Mouse (Mus musculus): Measurements from ENCODE around the gene Selenok. TPM values are rescaled to one million over a fixed set of nuclear protein-coding genes. Genes with fewer than 3 reads are reported as not detected.

The Selenok gene
- polyA plus RNA-seq (2012; ENCODE audit: insufficient read depth, insufficient read length, missing spikeins): 214 and 249 TPM in 2 replicates

- H3K4me1 ChIP-seq (ENCODE audit: control insufficient read depth, insufficient read depth, low read length): peaks cover 39% of the 10 kb centered on the region
- peak within 1 kb of the TSS; percentile 87 for H3K27ac ChIP-seq (ENCODE audit: insufficient read depth, low read depth, low read length)
- H3K4me3 ChIP-seq (ENCODE audit: insufficient read depth, low read length): peak within 1 kb of the TSS; percentile 79
- TF ChIP-seq POLR2A (IDR thresholded peaks at IDR 0.05; ENCODE audit: borderline replicate concordance, low read depth, low read length): peak; percentile 84; the same call in 1 of the 2 replicates
- TF ChIP-seq CTCF (IDR thresholded peaks at IDR 0.05; ENCODE audit: low read depth, low read length): no peak
Observed at GRCm38 (mm10) chr14:29968075-29968821, at the start of gene Selenok. TSS of gene Selenok (plus strand) at chr14:29968308.

- H3K27ac ChIP-seq (ENCODE audit: insufficient read depth, low read depth, low read length): no peak overlapping the region
- TF ChIP-seq POLR2A (IDR thresholded peaks at IDR 0.05; ENCODE audit: borderline replicate concordance, low read depth, low read length): no peak
- TF ChIP-seq CTCF (IDR thresholded peaks at IDR 0.05; ENCODE audit: low read depth, low read length): no peak
- no peaks in the 10 kb centered on the region for H3K4me1 ChIP-seq (ENCODE audit: control insufficient read depth, insufficient read depth, low read length)
- no peak overlapping the region for H3K4me3 ChIP-seq (ENCODE audit: insufficient read depth, low read length)
Observed at GRCm38 (mm10) chr14:29928966-29929365, 39.1 kb upstream of the Selenok start.

DNA sequence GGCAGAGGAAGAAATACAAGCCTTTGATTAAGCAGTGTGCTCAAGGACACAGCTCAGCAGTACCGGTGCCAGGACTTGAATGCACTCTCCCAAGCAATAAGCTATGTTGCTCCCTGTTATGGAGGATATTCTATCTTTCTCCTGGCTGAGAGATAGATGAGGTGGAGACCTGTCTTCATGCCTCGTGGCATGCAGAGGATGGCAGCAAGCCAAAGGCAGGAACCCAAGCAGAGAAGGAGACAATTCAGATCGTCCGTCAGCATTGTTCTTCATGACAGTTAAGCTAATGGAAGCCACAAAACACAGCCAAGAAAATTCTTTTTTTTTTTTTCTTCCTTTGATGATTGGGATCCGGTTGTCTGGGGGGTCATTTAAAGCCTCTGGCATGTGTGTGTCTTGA lies 32.6 kb upstream of the Selenok start:
- Histone ChIP-seq H3K4me3 (ENCODE audit: insufficient read depth, low read length) (no peak overlapping the region), H3K27ac (ENCODE audit: insufficient read depth, low read depth, low read length) (no peak overlapping the region), H3K4me1 (ENCODE audit: control insufficient read depth, insufficient read depth, low read length) (no peaks in the 10 kb centered on the region)
- TF ChIP-seq POLR2A (IDR thresholded peaks at IDR 0.05; ENCODE audit: borderline replicate concordance, low read depth, low read length): no peak
- TF ChIP-seq CTCF (IDR thresholded peaks at IDR 0.05; ENCODE audit: low read depth, low read length): no peak

DNA sequence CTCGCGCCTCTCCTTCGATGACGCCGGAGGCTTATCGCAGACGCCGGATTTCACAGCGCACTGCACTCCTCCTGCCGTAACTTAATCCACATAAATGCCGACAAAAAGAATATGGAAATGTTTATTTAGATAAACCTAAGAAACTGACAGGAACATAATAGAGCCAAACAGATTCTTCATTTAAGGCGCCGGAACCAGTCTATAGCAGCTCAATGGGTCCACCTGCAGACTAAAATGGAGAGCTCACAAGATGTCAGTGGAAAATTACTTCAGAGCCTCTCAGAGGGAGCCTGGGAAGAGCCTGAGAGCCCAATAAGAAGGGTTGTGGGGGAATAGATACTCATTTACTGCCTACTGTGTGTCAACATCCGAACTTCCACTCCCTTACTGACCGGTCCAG lies 30.6 kb upstream of the Selenok start:
- TF ChIP-seq POLR2A (IDR thresholded peaks at IDR 0.05; ENCODE audit: borderline replicate concordance, low read depth, low read length) (no peak), CTCF (IDR thresholded peaks at IDR 0.05; ENCODE audit: low read depth, low read length) (no peak)
- Histone ChIP-seq H3K4me1 (ENCODE audit: control insufficient read depth, insufficient read depth, low read length) (peaks cover 2% of the 10 kb centered on the region; the same call in 1 of the 2 replicates), H3K27ac (ENCODE audit: insufficient read depth, low read depth, low read length) (no peak overlapping the region), H3K4me3 (ENCODE audit: insufficient read depth, low read length) (no peak overlapping the region)

DNA sequence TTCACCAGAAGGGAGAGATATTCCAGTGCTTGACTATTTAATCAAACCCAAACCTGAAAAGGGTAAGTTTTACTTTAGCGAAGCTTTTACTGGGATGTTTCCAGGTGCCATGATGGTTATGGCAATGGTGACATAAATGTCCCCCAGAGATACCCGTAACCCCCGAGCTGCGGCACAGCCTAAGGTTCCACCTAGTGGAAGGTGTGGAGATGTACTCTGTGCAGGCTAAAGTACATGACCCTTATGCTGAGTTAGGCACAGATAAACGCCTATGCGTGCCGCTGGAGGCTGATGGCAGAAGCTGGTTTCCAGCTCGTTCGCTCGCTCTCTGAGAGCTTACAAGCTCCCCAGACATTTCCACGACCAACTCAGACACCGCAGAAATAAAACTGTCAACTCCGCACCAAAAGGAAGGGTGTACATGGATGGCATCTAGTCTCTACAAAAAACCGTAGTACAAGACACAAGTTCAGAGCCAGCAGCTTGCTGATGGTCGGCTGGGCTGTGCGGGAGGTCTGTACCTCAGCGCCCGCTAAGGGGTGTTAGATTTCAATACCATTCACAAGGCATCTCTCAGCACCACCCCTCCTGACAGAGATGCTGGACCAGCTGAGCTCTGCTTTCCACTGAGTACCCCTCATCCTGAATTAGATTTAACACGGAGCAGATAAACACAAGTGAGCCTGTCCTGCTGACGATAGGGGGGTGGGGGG lies 28.4 kb upstream of the Selenok start:
- no peak for TF ChIP-seq CTCF (IDR thresholded peaks at IDR 0.05; ENCODE audit: low read depth, low read length)
- no peak for TF ChIP-seq POLR2A (IDR thresholded peaks at IDR 0.05; ENCODE audit: borderline replicate concordance, low read depth, low read length)
- Histone ChIP-seq H3K27ac (ENCODE audit: insufficient read depth, low read depth, low read length) (no peak overlapping the region), H3K4me1 (ENCODE audit: control insufficient read depth, insufficient read depth, low read length) (peaks cover 7% of the 10 kb centered on the region), H3K4me3 (ENCODE audit: insufficient read depth, low read length) (no peak overlapping the region)

- no peak overlapping the region for H3K27ac ChIP-seq (ENCODE audit: insufficient read depth, low read depth, low read length)
- no peak for TF ChIP-seq CTCF (IDR thresholded peaks at IDR 0.05; ENCODE audit: low read depth, low read length)
- TF ChIP-seq POLR2A (IDR thresholded peaks at IDR 0.05; ENCODE audit: borderline replicate concordance, low read depth, low read length): no peak
- H3K4me3 ChIP-seq (ENCODE audit: insufficient read depth, low read length): no peak overlapping the region
- H3K4me1 ChIP-seq (ENCODE audit: control insufficient read depth, insufficient read depth, low read length): peaks cover 7% of the 10 kb centered on the region
Observed at GRCm38 (mm10) chr14:29940313-29940812, 27.7 kb upstream of the Selenok start.

GRCm38 (mm10) chr14:29940877-29941276 lies 27.2 kb upstream of the Selenok start:
- TF ChIP-seq CTCF (IDR thresholded peaks at IDR 0.05; ENCODE audit: low read depth, low read length) (no peak), POLR2A (IDR thresholded peaks at IDR 0.05; ENCODE audit: borderline replicate concordance, low read depth, low read length) (no peak)
- no peak overlapping the region for H3K27ac ChIP-seq (ENCODE audit: insufficient read depth, low read depth, low read length)

GRCm38 (mm10) chr14:29946761-29947309 lies 21.3 kb upstream of the Selenok start:
- H3K27ac ChIP-seq (ENCODE audit: insufficient read depth, low read depth, low read length): no peak overlapping the region
- peaks cover 18% of the 10 kb centered on the region for H3K4me1 ChIP-seq (ENCODE audit: control insufficient read depth, insufficient read depth, low read length)
- no peak overlapping the region for H3K4me3 ChIP-seq (ENCODE audit: insufficient read depth, low read length)
- TF ChIP-seq POLR2A (IDR thresholded peaks at IDR 0.05; ENCODE audit: borderline replicate concordance, low read depth, low read length) (no peak), CTCF (IDR thresholded peaks at IDR 0.05; ENCODE audit: low read depth, low read length) (no peak)

More at GRCm38 (mm10) chr14:29940877-29941276, 27.2 kb upstream of the Selenok start:
- H3K4me1 ChIP-seq (ENCODE audit: control insufficient read depth, insufficient read depth, low read length): peaks cover 7% of the 10 kb centered on the region
- H3K4me3 ChIP-seq (ENCODE audit: insufficient read depth, low read length): no peak overlapping the region

GRCm38 (mm10) chr14:29950805-29951204 lies 17.3 kb upstream of the Selenok start:
- no peak overlapping the region for H3K4me3 ChIP-seq (ENCODE audit: insufficient read depth, low read length)
- peaks cover 11% of the 10 kb centered on the region for H3K4me1 ChIP-seq (ENCODE audit: control insufficient read depth, insufficient read depth, low read length)
- TF ChIP-seq POLR2A (IDR thresholded peaks at IDR 0.05; ENCODE audit: borderline replicate concordance, low read depth, low read length): no peak
- no peak for TF ChIP-seq CTCF (IDR thresholded peaks at IDR 0.05; ENCODE audit: low read depth, low read length)
- H3K27ac ChIP-seq (ENCODE audit: insufficient read depth, low read depth, low read length): peak overlapping the region; percentile 73

All from bone marrow macrophage, adult 2 months (primary cell).